Mouse (Mus musculus): ENCODE results near the gene Pepd. TPM values are rescaled to one million over a fixed set of nuclear protein-coding genes. Genes with fewer than 3 reads are reported as not detected.
A peak's percentile ranks its signal among the peaks of the same experiment; 100 is the strongest.

Pepd gene
- polyA plus RNA-seq, 1 experiment from 2014 or later: 64.5 TPM

- Histone ChIP-seq H3K36me3 (no peaks in the 10 kb centered on the region), H3K9me3 (no peaks in the 10 kb centered on the region), H3K4me3 (peak overlapping the region; percentile 53), H3K4me1 (peaks cover 16% of the 10 kb centered on the region), H3K27ac (no peak overlapping the region), H3K27me3 (ENCODE audit: insufficient read depth, poor library complexity, severe bottlenecking) (peaks cover 23% of the 10 kb centered on the region)
- no peak for DNase-seq (ENCODE audit: low spot score)
- WGBS: 2% methylated on average over 21 of the region's 21 CpGs
These were observed 174.2 kb downstream of the Pepd start for GRCm38 (mm10) chr7:35086271-35086861.

GRCm38 (mm10) chr7:35090550-35090949, 178.4 kb downstream of the Pepd start:
- 65% methylated on average over 5 of the region's 5 CpGs for WGBS
- Histone ChIP-seq H3K27ac (no peak overlapping the region), H3K36me3 (no peaks in the 10 kb centered on the region), H3K4me3 (no peak overlapping the region), H3K4me1 (peaks cover 17% of the 10 kb centered on the region; the same call in 1 of the 2 replicates), H3K27me3 (ENCODE audit: insufficient read depth, poor library complexity, severe bottlenecking) (peaks cover 21% of the 10 kb centered on the region), H3K9me3 (no peaks in the 10 kb centered on the region)
- DNase-seq (ENCODE audit: low spot score): no peak

Small RNA genes lying within 50 kb of the gene (microRNA-seq; reads per million reads assigned to microRNA genes)
- not detected for gene Gm25033

Other genes with a start within 250 kb of the Pepd start
- 1.4 and 2.1 TPM in 2 replicates for gene Chst8, start 99.7 kb upstream of the Pepd start, polyA plus RNA-seq (2016; fragmentation: Nextera tagmentation; extraction: Ambion mirVana)
- 17.5 and 29.3 TPM in 2 replicates for gene Cebpg, start 144.2 kb downstream of the Pepd start, polyA plus RNA-seq (2016; fragmentation: Nextera tagmentation; extraction: Ambion mirVana)
- gene Cebpa, start 206.9 kb downstream of the Pepd start, polyA plus RNA-seq (2016; fragmentation: Nextera tagmentation; extraction: Ambion mirVana): 0.14 and 2.7 TPM in 2 replicates

Measured in heart, embryonic 10.5 days (tissue).